Mouse (Mus musculus) liver (tissue): Measurements from ENCODE around the gene Tsen34.
A peak's percentile ranks its signal among the peaks of the same experiment; 100 is the strongest.
"Not testable (repeated sequence)": the region's sequence is repeated elsewhere in the genome, so short reads cannot be mapped to it uniquely, and the experiment has no call there.

Experiments
- DNase-seq: peaks from one replicate; pipeline ENCODE4 v3.0.0-alpha.2; 2020; ENCODE audit warnings: mixed read lengths

Gene Tsen34

GRCm38 (mm10) chr7:3691919-3692318 is 744 bp upstream of the Tsen34 start:
- DNase-seq, result no peak

DNA sequence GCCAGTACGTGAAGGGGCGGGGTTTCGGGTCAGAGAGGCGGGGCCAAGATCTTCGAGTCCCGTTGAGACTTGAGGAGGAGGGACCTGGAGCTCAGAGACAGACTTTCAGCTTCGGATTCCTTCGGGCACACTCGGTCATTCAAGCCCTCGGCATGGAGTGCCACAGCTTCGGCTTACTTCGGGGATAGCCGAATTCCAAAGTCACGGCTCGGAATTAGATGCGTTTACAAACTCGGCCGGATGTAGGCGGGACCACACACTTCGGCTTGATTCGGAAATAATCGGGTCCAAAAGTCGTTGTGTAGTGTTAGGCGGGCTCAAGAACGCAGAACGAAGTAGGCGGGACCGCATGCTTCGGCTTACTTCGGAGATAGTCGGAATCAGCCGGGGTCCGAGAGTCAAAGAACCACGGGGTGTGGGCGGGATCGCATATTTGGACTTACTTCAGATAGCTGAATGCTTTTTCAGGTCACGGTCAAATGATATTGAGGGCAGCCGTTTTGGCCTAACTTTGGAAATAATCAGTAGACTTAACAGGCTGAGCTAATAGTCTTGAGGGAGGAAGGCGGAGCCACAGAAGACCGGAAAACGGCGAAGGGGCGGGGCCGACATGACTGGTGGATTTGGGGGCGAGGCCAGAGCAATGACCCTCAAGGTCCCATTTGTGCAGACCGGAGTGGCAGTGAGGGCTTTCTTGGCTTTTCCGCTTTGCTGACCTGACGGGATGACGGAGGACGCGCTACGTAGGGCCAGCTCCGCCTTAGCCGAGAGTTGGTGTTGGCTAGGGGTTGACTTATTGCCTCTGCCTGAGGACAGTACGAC is 535 bp downstream of the Tsen34 start, which contains the start of gene Mboat7:
Mboat7 (minus strand) TSS at position 537 of the 822 bp plus-strand sequence.
- DNase-seq, result peak; percentile 96

DNA sequence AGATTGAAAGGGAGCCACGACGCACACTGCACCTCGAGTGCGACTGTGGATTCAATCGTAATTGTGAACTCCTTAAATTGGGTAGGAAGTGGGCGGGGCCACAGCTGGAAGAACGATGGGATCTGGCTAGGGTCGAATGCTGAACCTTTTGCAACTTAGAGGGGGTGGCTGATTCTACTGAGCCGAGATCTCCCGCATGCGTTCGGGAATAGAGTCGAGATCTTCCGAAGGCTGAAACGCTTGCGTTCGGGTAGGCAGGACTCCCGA is 1.1 kb downstream of the Tsen34 start:
- DNase-seq, result no peak

DNA sequence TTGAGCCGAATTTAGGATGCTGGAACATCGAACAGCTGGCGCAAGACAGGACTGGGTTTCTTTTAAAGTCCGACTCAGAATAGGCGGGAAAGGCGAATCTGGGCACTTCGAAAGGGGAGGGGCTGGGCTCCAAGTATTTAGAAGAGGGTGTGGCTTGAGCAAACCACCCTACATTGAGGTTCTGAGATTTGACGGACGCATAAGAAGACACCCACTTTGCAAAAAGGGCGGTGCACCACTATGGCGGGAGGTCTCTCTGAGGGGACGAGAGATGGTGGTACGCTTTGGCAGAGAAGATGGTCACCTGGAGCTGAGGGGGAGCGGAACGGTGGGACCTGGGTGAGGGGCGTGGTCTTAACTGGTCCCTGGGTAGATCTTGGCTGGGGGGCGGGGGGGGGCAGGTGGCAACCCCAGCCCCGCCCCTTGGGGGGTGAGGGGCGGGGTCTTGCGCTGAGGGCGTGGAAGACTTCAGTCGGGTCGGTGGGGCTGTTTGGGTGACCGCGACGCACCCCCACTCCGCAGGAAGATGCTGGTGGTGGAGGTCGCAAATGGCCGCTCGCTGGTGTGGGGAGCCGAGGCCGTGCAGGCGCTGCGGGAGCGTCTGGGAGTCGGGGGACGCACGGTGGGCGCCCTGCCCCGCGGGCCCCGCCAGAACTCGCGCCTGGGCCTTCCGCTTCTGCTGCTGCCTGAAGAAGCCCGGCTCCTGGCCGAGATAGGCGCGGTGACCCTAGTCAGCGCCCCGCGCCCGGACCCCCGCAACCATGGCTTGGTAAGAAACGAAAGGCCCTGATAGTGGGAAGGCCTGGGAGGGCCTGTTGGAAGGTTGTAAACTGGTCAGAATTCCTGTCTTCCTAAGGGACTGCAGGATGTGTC is 1.6 kb downstream of the Tsen34 start:
- peak; percentile 72 for DNase-seq

- not testable (repeated sequence) for DNase-seq
These were observed 2.3 kb downstream of the Tsen34 start for GRCm38 (mm10) chr7:3694949-3695305.

- no peak for DNase-seq
These were observed 5.8 kb downstream of the Tsen34 start for GRCm38 (mm10) chr7:3698471-3698870.

DNA sequence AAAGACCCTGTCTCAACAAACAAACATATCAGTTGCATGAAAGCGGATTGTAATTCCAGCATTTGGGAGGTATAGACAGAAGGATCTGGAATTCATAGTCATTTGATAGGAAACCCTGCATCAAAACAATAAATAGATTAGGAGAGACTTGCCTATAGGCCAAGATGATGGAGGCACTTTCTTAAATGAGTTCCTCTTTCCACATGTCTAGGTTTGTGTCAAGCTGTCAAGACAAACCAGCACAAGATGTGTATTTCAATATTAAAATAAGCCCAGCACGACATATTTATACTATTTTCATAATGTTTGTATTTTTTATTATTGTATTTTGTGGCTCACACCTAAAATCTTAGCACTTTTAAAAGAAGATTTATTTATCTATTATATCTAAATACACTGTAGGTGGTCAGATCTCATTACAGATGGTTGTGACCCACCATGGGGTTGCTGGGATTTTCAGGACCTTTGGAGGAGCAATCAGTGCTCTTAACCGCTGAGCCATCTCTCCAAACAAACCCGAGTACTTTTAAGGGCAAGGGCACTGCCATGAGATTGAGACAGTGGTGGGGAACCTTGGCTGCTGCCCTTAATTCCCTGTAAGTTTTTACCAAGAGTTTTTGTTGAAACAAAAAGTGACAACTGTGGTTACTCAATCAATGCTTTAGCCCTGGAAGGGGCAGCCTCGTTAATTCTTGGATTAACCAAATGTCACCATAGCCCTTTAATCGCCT is 10.7 kb downstream of the Tsen34 start:
- DNase-seq, result no peak

DNA sequence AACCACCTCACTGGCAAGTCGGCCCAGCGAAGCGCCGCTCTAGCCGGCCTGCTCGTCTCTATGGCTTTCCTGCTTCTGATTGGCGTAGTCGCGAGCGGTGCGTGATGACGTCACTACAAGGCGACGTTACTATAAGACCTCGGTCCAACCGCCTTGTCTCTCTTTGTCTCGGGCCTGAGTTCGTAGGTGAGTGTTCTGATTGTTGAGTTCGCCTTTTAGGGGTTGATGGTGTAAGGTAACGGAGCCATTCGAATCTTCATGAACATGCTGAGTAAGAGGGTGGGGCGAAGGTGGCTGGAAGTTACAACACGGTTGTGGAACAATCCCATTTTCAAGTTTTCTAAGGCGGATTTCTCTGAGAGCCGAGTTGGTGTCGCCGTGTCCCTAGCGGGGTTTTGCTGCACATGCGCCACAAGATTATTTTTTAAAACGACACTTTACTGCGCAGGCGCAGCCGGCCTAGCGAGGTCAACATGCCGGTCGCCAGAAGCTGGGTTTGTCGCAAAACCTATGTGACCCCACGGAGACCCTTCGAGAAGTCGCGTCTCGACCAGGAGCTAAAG is 11.3 kb downstream of the Tsen34 start, which contains the start of gene Rps9:
Rps9 (plus strand) TSS at position 115 of the 563 bp plus-strand sequence.
- DNase-seq, result peak; percentile 95

- DNase-seq, result peak; percentile 39
These were observed 11.8 kb downstream of the Tsen34 start for GRCm38 (mm10) chr7:3704475-3704874.

DNA sequence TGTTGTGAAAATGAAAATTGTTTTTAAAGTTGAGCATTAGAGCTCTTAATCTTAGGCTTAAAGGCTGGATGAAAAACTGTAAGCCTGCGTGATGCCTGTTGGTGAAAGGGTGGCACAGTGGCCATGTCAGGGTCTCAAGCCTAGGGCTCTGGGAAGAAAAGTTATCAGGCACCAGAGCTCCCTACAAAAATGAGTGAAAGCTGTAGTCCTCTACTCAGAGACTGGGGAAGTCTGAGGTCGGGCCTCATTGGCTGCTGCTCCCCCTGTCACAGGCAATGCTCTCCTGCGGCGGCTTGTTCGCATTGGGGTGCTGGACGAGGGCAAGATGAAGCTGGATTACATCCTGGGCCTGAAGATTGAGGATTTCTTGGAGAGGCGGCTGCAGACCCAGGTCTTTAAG is 12.8 kb downstream of the Tsen34 start:
- DNase-seq, result not testable (repeated sequence)

GRCm38 (mm10) chr7:3705911-3706310 is 13.2 kb downstream of the Tsen34 start:
- DNase-seq, result no peak

GRCm38 (mm10) chr7:3706343-3706934 is 13.8 kb downstream of the Tsen34 start:
- no peak for DNase-seq

GRCm38 (mm10) chr7:3707027-3707426 is 14.4 kb downstream of the Tsen34 start:
- peak; percentile 29 for DNase-seq

GRCm38 (mm10) chr7:3707568-3708413 is 15.1 kb downstream of the Tsen34 start:
- DNase-seq, result no peak

DNA sequence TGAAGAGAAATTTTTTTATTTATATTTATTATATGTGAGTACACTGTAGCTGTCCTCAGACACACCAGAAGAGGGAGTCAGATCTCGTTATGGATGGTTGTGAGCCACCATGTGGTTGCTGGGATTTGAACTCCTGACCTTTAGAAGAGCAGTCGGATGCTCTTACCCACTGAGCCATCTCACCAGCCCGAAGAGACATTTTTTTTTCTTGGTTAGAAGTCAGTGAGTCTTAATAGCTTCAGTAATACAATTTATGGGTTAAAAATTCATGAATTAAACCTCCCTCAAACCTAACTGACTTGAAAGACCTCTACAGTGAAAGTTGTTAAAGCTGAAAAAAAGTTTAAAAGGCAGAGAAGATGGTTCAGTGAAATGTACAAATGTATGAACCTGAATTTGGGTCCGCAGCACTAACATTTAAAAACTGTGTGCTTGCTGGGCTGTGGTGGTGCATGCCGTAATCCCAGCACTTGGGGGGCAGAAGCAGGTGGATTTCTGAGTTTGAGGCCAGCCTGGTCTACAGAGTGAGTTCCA is 15.9 kb downstream of the Tsen34 start:
- not testable (repeated sequence) for DNase-seq

DNA sequence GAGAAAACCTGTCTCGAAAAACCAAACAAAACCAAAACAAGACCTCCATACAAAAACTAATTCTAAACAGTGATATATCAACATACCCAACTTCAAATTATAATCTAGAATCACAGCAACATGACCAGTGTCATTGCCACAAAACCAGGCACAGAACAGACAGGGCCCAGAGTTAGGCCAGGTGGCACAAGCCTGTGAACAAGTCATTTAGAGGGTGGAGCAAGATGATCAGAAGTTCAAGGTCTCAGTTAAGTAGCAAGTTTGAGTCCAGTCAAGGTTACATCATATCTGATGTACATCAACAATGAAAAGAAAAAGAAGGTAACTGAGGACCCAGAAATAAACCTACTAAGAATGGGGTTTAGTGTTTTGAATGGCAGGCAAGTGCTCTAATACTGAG is 16.3 kb downstream of the Tsen34 start:
- DNase-seq, result no peak

GRCm38 (mm10) chr7:3712264-3712942 is 19.7 kb downstream of the Tsen34 start:
- no peak for DNase-seq

DNA sequence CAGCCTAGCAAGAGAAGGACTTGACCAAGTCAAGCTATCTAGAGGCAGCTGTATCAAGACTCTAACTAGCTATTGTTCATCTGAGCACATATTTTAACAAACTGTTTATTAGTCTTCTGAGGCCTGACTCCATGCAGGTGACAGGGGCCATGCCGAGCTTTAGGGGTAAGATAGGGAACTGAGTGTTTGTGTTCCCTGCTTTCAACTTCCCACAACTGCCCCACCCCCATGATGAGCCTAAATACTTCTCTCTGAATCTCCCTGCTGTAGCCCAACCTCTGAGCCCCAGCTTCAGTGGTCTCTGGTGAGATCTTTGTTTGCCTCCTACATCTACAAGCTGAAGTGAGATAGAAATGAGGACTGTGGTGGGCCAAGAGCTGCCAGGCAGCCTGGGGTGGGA is 22.6 kb downstream of the Tsen34 start:
- no peak for DNase-seq

DNA sequence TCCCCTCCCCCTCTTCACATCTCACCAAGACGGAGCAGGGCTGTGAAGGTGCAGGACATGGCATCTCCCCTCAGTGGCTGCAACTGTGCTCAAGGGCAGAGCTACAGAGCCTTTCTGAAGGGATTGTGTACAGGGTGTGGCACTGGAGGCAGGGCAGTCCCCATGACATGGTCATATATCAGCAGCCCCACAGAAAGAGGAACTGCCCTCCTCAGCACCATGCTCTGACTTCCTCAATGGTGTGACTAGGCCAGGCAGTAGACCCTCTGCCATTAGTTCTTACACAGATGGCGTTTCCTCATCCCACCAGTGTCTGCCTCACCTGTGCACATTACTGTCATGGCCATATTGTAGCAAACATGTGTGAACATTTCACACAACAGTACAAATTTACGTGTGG is 27.6 kb downstream of the Tsen34 start, which contains the start of gene Pirb:
Pirb (minus strand) TSS at position 124 of the 400 bp plus-strand sequence.
- not testable (repeated sequence) for DNase-seq

GRCm38 (mm10) chr7:3725459-3725858 is 32.8 kb downstream of the Tsen34 start:
- DNase-seq, result not testable (repeated sequence)
